Mouse (Mus musculus) monocyte, adult 2 months (primary cell): Measurements from ENCODE around the gene Camta1.

Experiments used
- DNase-seq, 2 experiments: peaks; one replicate each; pipeline ENCODE4 v3.0.0; 2022; ENCODE audit warnings: low spot score in 2 of 2, low read depth in 1 of 2

Camta1 gene

DNA sequence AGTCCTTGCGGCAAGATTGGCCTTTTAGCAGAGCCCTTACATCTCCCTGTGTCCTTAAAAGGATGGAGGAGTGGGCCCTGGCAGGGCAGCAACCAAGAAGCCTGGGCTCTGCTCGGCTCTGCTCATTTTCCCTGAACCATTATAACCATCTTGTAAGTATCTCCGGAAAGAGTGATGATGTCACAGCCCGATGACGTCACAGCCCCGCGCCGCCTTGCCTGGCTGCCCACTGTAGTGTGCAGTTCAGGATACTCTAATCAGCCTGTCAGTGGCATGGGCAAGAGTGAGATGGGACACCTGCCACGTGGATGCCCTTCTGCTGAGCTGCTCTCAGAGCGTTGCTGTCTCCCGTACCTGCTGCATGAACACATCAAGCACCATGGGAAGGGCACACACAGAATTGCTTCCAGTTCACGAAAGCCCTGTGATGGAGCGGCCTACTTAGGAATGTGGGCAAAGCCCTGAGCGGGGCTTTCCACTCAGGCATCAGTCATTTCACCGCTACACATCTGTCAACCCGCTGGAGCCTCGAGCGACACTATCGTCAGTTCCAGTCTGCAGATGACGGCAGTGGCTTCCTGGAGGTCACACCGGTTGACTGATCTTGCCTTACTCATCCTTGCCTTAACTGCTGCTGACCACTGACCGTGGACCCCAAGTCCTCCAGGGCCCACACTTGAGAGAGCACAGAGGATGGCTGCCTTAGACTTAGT is 459.8 kb downstream of the Camta1 start:
- DNase-seq = no peak

DNA sequence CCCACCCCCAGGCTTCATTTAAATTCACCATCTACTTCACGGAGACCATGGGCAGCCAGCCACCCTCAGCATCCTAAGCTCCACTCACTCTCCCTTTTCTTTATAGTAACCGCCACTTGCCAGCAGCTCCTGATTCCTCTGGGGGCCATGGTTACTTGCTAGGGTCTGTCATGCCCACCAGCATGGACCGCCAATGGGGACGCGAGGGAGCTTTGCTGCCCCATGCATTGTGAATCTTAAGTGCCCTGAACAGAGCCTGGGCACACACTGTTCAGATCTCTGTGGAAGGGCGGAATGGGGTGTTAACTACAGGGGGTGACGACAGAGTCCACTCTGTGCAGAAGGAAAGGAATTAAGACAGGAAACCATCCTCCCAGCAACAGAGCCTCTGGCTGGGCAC is 465.1 kb downstream of the Camta1 start:
- DNase-seq = no peak

DNA sequence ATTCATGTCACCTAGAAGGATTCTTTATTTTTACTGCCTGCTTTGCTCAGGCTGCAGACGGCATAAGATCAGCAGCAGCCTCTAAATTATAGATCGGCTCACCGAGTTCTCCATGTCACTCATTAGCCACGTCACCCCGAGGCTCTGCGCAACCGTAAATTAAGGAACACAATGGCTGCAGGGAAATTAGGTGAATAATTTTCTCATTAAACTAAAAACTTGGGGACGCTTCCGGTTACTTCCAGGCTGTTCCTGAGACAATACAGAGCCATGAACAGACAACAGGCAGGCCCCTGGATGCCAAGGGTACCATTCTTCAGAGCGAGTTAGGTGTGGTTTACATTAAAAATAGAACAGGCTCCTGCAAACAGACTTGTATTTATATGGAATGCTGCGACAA is 472.3 kb downstream of the Camta1 start:
- DNase-seq = no peak

DNA sequence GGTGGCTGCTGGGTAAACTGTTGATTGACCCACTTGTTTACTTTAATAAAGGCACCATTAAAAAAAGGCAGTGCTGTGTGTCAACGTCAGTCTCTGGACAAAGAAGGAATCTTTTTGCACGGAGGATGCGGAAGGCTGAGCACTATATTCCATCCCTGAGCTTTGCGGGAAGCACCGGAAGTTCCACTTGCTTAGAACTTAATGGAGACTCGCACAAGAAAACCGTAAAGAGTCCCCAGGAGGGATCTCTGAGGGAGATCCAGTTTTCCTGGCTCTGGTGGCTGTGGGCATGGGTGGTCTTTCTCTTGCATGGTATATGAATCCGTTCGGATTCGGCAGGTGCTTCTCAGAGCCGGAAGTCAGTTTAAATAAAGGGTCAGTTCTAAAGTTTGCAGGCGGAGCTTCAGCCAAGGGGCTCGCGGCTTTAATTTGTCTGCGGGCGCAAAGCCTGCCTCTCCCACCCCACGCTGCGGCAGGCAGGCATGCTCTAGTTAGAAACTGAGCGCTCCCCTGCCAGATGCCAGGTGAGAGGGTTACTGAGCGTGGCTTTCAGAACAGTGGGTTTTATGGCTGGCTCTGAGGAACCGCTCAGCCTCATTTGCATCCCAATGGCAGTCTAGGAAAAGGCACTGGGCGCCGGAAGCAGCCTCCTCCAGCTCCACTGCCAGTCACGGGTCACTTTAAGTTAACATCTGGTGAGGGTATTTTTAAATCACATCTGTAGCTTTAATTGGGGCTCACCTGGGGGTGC is 474.8 kb downstream of the Camta1 start:
- DNase-seq = no peak

DNA sequence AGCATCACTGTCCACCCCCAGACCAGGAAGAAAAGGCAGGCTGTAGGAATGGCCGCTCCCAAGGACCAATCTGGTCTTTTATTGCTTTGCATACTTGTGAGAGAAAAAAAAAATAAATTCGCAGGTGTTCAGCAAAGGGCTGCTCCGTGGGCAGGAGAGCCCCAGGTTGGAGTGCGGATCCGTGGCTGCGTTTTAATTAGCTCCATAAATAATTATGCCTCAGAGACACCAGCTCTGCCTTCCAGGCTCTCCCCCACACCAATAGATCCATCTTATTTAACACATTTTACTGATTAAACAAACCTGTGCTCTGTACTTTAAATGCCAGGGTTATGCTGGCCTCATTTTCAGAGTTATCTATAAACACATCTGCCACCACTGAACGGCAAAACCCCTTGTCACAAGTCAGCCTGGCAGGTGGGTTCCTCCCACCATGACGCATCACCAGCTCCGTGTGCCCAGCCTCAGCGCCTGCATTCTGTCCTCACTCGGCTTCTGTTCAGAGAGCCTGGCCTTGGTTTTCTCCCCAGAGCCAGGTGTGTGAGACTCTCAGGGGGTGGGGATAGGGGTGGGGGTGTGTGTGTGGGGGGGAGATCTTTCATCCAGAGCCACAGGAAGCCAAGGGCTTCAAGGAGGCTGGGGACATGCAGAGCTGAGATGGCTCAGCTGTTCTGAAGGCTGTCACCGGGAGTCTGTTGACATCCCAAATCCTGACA is 475.5 kb downstream of the Camta1 start:
- no peak for DNase-seq

DNA sequence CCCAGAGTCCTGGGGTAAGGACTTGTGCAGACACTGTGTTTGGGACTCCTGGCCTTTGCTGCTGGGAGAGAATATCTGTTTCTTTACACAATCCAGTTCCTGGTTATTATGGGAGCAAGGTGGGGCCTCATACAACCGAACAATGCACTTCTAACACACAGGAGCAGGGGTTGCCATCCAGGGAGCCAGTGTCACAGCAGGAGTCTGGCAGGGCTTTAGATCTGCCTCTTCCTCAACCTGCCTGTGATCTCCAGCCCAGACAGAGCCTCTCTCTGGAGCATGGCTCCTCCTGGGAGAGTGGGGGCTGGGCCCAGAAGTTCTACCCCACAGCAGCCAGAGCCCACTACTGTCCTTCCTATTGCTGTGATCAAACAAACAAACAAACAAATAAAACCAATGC is 483.9 kb downstream of the Camta1 start:
- DNase-seq = no peak

DNA sequence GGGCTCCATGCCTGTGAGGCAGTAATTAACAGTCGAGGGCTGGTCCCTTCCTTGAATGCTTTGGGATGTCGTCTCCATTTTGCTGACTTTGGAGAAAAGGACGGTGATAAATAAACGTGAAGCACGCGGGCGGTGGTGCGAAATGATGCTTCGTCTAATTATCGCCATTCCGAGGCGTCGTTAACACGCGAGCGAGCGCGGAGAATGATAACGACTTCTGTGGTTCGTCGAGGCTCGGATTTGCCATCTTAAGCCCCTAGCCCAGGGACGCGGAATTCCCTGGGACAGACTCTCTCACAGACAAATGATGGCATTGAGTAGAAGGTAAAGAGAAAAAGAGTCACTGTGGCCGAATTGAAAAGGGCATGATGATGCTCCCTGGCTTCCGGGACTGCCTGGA is 485.4 kb downstream of the Camta1 start:
- DNase-seq = no peak

DNA sequence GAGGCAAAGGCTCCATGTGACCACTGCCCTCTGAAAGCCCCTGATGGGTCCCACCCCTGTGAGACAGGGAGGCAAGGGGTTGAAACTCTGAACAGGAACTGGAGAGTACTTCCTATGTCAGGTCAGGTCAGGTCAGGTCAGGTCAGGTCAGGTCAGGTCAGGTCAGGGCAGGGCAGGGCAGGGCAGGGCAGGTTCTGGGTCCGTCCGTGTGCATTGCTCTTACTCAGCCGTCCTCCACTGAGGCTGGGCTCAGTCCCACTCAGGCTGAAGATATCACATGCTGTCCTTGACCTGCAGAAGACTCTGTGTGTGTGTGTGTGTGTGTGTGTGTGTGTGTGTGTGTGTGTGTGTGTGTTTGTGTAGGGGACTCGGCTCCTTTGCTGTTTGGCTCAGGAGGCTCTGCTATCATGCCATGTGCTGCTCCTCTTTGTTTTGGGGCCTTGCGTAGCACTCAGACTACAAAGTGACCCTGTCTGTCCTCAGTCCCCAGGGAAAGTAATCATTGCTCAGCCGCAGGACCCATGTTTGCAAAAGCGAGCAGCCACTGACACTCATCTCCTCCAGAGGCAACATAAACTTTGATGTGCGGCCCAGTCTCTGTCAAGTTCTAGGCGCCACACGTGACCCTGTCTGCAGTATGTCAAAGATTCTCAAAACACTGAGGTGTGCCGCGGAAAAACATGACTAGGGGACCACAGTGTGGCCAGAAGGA is 488.7 kb downstream of the Camta1 start:
- DNase-seq = no peak

DNA sequence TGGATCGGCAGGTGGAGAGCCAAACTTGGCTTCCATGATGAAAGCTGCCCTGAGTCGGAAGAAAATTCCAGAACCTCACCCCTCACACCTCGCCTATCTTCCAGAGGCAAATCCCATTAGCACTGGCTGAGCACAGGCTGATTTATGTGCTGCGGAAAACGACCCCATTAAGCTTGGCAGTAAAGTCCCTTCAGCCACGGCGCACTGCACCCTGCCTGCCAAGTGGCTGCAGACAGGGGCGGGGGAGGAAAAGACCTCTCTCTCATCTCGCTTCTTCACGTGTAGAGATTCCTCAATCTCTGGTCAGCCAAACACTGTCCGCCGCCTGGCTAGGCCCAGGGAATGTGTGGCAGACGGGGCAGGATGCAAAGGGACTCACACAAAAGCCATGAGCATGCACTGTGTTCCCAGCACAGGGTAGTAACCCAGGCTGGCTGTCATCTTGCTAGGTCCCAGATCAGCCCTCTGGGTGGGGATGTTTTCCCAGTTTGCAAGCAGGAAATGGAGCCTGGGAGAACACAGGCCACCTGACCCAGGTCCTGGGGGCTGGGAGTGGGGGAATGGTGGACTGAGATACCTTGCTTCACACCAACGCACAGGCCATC is 494.6 kb downstream of the Camta1 start:
- no peak for DNase-seq

DNA sequence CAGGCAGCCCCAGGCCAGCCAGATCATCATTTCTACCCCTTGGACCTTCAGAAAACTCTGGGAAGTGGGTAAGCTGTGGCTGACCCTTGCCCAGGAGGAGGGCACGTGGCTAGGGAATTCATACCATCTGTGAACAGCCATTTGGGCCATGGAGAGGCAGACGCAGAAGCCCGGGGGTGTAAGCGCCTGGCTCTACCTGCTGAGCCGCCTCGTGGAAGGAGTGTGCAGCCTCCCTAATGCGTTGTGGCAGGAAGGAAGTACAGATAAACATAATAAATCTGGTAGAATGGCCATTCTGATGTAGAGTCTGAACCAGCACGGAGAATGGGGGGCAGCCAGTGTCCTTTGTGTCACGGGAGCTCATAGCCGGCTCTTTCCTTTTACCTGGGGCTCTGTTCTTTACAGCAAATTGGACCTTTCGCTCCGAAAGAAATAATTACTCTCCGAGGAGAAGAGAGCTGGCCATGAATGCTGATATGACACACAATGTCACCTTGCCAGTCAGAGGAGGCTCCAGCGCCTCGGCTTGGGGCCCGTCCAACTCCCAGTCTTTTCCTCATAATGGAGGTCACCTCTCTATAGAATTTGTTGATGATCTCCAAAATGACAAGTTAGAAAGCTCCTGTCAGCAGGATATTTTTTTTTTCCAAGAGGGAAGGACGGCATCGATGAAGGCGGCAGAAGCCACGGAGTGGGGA is 500.6 kb downstream of the Camta1 start:
- DNase-seq = no peak

DNA sequence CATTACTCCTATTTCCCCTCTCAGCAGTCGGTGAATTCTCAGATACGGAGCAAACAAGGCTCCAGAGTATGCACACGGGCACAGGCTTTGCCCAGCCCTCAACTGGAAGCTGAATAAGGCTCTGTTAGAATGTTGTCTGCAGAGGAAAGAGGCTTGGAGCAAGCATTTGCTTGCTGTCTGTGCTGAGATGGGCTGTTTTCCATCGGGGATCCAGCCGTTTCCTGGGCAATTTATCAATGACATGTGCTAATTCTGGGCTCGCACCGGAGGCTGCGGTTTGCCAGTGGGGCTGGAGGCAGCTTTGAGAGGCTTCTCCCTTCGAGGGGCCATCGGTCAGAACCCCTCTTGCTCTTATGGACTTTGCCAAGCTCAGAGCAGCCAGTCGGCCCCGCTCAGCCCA is 506.2 kb downstream of the Camta1 start:
- DNase-seq = no peak

DNA sequence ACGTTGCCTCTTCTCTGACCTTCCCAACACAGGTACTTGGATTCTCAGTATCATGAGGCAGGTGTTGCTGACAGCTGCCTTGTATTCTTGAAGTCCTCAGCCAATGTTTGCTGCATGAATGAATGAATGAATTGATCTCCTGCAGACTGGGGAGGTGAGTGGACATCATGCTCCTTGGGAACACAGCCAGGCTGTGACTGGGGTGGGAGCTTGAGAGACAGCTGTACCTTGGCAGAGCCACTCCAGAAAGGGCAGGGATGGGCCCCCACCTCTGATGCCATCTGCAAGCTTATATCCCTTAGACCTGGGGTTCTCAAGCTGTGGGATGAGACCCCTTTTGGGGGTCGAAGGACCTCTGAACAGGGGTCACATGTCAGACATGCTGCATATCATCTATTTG is 508.9 kb downstream of the Camta1 start:
- no peak for DNase-seq

DNA sequence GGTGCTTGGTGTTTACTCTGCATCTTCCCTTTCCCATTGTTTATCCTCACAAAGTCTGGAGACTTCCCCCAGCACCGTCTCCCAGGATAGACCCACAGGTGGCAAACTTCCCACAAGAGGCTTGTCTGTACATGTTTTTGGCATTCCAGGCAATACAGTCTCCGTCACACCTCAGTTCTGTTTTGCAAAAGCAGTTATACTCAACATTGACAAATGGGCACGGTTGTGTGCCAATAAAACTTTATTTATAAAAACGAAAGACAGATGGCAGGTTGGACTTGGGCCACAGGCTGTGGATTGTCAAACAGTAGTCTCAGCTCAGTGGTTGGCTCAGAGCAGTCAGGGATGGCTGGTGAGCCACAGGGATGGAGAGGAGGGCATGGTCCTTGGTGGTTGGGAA is 509.4 kb downstream of the Camta1 start:
- DNase-seq = no peak

DNA sequence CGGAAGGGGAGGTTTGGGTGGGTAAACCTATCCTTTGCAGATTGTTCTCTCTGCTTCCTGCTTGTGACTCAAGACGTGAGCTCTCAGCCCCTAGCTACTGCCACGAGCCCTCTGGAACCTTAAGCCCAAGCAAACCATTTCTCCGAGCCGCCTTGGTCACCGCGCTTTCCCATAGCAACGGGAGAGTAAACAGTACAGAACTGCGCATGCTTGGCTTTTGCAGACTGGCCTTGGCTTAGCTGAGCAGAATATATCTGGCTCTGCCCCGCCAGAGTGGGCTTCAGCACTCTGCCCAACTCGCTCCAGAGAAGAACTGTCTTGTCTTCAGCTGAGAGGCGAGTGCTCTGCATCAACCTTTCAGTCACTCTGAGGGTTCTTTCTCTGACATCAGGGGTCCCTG is 509.9 kb downstream of the Camta1 start:
- no peak for DNase-seq

DNA sequence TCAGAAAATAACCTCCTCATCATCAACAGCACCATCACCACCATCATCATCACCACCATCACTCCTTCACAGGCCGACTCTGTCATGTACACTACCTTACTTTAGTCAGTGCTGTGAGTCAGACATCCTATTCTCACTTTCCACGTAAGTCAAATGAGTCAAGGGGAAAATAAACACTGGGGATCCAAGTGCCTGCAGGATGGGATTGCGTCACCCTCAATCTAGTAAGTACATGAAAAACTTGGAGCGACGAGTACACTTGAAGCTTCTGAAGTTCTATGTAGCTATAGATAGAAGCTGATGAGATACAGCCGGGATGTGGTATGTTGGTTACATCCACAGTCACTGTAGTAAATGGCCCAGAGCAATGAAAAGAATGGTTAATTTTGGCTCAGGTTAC is 514.1 kb downstream of the Camta1 start:
- no peak for DNase-seq

DNA sequence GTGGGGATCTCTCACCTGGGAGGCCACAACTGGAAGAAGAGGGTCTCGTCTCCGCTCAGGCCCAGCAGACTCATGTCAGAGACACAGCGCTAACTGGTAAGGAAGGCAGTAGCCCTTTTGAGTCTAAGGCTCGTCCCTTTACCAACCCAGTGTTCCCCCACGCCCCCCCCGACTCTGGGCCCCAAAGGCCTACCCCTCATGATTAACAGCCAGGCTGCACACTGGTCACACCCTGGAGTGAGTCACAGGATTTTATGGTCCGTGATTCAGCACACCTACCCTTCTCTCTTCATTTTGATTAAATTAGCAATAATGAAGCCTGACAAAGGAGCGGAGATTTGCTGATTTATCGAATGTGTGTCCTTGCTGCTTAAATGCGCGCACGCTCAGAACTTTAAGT is 515.0 kb downstream of the Camta1 start:
- DNase-seq = no peak

DNA sequence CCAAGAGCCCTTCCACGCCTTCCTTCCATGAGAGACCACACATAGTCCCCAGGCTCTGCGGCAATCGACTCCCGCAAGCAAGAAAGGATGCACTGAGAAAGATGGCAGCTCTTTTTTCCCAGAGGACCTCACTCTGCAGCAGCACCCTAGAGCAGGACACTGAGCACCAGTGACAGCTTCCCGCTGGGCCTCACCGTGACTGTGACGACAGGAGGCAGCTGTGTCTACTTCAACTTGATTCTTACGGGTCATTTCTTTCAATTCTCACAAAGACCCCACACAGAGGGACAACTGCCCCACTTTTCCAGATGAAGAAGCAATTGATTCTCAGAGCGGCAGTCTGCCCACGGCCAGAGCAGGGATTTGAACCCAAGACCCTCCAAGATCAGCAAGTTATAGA is 516.9 kb downstream of the Camta1 start:
- no peak for DNase-seq

DNA sequence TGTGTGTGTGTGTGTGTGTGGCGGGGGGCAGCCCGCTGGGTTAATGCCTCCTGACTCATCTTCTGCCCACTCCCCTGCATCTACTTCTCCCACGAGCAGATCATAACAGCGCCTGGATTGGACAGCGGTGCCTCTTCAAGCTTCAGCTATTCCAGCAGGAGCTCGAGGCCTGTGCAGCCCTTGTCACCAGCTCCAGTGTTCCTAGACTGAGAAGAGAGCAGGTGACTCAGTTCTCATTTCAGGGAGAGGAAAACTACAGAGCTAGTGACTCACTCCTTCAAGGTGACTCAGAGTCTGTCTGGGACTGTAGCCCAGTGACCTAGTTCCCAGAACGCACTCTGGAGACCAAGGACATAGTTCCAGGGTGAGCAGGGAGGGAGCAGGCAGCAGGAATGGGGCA is 522.3 kb downstream of the Camta1 start:
- DNase-seq = no peak

DNA sequence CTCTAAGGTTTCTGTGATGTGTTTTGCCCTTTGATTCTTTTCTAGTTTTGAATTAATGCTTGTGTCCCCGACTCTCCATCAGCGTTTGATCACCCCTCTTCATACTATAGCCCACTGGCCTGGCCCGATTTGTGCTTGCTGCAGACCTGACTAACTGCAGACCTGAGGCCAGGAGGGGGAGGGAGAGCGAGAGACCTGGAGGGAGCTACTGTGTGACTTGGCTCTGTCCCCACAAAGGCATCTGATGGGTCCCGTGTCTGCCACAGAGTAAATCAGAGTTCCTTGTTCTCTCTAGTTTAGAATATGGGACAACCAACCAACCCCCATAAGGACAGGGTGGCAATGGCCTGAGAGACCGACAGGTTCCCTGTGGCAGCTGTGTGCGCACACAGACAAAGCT is 522.7 kb downstream of the Camta1 start:
- DNase-seq = no peak

DNA sequence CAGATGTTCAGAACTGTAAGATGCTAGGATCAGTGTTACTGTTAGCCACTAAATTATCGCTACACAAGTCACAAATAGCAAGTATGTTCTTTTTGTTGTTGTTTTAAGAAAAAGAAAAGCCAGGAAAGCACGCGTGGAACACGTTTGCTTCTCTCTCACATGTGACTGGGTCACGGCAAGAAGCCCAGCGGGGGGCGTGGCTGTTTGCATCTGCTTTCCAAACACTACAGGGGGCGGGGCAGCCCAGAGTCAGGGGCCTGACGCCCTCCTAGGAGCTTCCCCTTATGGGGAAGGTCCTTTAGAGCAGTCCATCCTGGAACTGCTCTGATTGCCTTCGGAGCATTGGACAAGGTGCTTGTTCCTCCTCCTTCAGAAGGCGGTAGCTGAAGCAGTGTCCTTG is 524.1 kb downstream of the Camta1 start:
- no peak for DNase-seq

DNA sequence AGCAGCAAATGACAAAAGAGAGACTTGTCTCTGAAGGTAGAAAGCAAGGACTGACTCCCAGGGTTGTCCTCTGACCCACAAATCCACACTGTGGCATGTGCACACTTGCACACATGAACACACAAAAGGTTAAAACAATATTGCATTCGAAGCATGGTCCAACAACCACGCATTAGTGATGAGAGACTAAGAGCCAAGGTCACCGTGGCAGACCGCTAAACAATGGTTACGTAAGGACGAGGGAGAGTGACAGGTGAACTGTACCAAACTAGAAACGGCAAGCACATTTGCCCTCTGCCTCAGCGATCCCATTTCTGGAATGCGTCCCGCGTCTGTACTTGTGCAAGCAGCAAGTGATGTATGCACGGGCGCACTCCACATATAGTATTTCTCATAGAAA is 525.3 kb downstream of the Camta1 start:
- DNase-seq = no peak
